Mouse (Mus musculus) heart, postnatal 0 days (tissue): Measurements from ENCODE around the gene Glis3.

Experiments used
- CTCF ChIP-seq: IDR thresholded peaks from 2 replicates; pipeline ENCODE4 v1.5.1; 2016; ENCODE audit warnings: antibody characterized with exemption, control low read depth, low read depth
- EP300 ChIP-seq: IDR thresholded peaks from 2 replicates; pipeline ENCODE4 v1.6.1; 2016; ENCODE audit warnings: antibody characterized with exemption, low read depth

DNA sequence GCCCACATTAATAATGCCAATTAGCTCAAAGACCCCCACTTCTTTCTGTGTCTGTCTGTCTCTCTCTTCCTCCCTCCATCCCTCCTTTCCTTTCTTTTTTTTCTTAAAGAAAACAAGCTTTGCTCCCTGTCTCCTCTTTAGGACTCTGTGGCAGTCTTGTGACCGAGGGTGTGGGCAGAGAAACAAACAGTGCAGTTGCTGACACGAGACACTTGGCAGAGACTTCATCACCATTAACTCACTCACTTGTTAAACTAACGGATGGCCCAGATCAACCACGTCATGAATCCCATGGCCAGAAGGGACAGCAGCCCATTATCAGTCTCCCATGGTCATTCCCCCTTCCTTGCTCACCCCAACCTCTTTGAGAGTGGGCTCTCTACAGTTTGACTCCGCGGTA lies 276.9 kb downstream of the Glis3 start:
- TF ChIP-seq CTCF = no peak
- TF ChIP-seq EP300 = no peak
